Mouse (Mus musculus) kidney, adult 2 months (tissue): ENCODE data around the gene Cntnap1.

Experiments
- CTCF ChIP-seq: fragments of 200-500 bp; conservative IDR thresholded peaks from 2 replicates; pipeline ENCODE4 v1.5.1; 2011; ENCODE audit warnings: low read depth, mild to moderate bottlenecking, control low read depth, low read length, moderate library complexity, mixed read lengths; ENCODE audit not compliant: insufficient read depth, insufficient read length
- POLR2A ChIP-seq: fragments of 200-500 bp; IDR thresholded peaks from one replicate; pipeline ENCODE4 v1.6.1; 2011; ENCODE audit warnings: low read depth, low read length, control low read depth

- TF ChIP-seq CTCF (no peak), POLR2A (no peak)
Measured at GRCm38 (mm10) chr11:101216936-101217335, 46.6 kb downstream of the Cntnap1 start.
